Mouse (Mus musculus) stomach, embryonic 14.5 days (tissue): ENCODE results near the gene Nxn. TPM values are rescaled to one million over a fixed set of nuclear protein-coding genes. Genes with fewer than 3 reads are reported as not detected.

ENCODE experiments used
- ATAC-seq: fragments of 200-750 bp; cut with Nextera tagmentation; 2 replicates; pipeline ENCODE4 v1.8.0; 2017; ENCODE audit warnings: low read depth, moderate TSS enrichment; ENCODE audit not compliant: insufficient number of reproducible peaks, insufficient read depth, low FRiP score
- H3K27ac ChIP-seq: fragments of 300-500 bp; sonication (generic); 2 replicates; pipeline ENCODE4 v1.5.1; 2014; ENCODE audit warnings: mild to moderate bottlenecking, low read length, moderate library complexity, mixed read lengths
- H3K27me3 ChIP-seq: fragments of 300-500 bp; sonication (generic); 2 replicates; pipeline ENCODE4 v1.6.1; 2014; ENCODE audit warnings: low read length, control low read depth, mixed read lengths; ENCODE audit not compliant: control insufficient read depth, insufficient read depth
- H3K36me3 ChIP-seq: fragments of 300-500 bp; sonication (generic); 2 replicates; pipeline ENCODE4 v1.6.1; 2014; ENCODE audit warnings: mild to moderate bottlenecking, control low read depth, low read length, moderate library complexity, mixed read lengths; ENCODE audit not compliant: control insufficient read depth, insufficient read depth
- H3K4me1 ChIP-seq: fragments of 300-500 bp; sonication (generic); 2 replicates; pipeline ENCODE4 v1.6.1; 2014; ENCODE audit warnings: low read length, control low read depth, mixed read lengths; ENCODE audit not compliant: control insufficient read depth, insufficient read depth
- H3K4me2 ChIP-seq: fragments of 300-500 bp; sonication (generic); replicated peaks from 2 replicates; pipeline ENCODE4 v1.6.1; 2014; ENCODE audit warnings: low read depth, low read length, control low read depth
- H3K4me3 ChIP-seq: fragments of 300-500 bp; sonication (generic); 2 replicates; pipeline ENCODE4 v1.5.1; 2014; ENCODE audit warnings: low read depth, low read length, control low read depth
- H3K9ac ChIP-seq: fragments of 300-500 bp; sonication (generic); replicated peaks from 2 replicates; pipeline ENCODE4 v1.6.1; 2014; ENCODE audit warnings: low read depth, mild to moderate bottlenecking, control low read depth, low read length, moderate library complexity, mixed read lengths
- H3K9me3 ChIP-seq: fragments of 300-500 bp; sonication (generic); 2 replicates; pipeline ENCODE4 v1.6.1; 2016; ENCODE audit warnings: low read depth, low read length, control low read depth; ENCODE audit not compliant: control insufficient read depth
- WGBS: fragments of 180-500 bp; shearing (Covaris S2); extraction: QIAGEN DNeasy Blood & Tissue Kit; methylation state at CpG from one replicate; pipeline ENCODE4 v1.1.7; 2014; 5-methylcytosine and 5-hydroxymethylcytosine counted together
- polyA plus RNA-seq: library from polyadenylated mRNA; unstranded; fragments of >200 nt; fragmentation: Nextera tagmentation; extraction: Ambion mirVana; gene quantifications from 2 replicates; pipeline ENCODE4 v1.2.1, GENCODE M21; 2014

Nxn gene
- polyA plus RNA-seq, 1 experiment from 2014 or later: 50.4 TPM

GRCm38 (mm10) chr11:76319714-76320435, 79.1 kb downstream of the Nxn start:
- H3K4me2 ChIP-seq: no peak overlapping the region
- peaks cover 25% of the 10 kb centered on the region for H3K4me1 ChIP-seq
- H3K27ac ChIP-seq: no peak overlapping the region
- H3K27me3 ChIP-seq: no peaks in the 10 kb centered on the region
- H3K9ac ChIP-seq: no peak overlapping the region
- no peaks in the 10 kb centered on the region for H3K9me3 ChIP-seq
- no peak overlapping the region for H3K4me3 ChIP-seq
- no peaks in the 10 kb centered on the region for H3K36me3 ChIP-seq
- WGBS: 71% methylated on average over 9 of the region's 9 CpGs
- no peak for ATAC-seq

DNA sequence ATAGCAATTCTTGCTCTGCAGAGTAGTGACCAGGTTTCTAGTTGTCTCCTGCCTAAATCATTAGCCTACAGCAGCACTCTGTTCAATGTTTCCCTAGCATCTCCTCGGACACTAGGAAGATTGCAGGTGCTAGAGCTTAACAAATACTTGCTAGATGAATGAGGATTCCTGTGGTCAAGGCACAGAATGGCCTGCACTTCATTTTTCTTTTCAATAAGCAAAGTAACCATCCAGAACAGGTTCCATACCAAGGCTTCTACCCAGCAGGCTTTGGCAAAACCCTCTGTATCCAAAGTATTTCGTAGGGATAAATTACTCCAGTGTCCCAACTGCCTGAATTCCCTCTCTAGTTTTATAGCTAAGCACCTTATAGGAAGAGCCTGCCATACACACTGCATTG, 81.0 kb downstream of the Nxn start:
- Histone ChIP-seq H3K4me1 (peaks cover 18% of the 10 kb centered on the region; the same call in 1 of the 2 replicates), H3K4me3 (no peak overlapping the region), H3K27ac (no peak overlapping the region), H3K36me3 (no peaks in the 10 kb centered on the region), H3K4me2 (no peak overlapping the region), H3K27me3 (no peaks in the 10 kb centered on the region), H3K9ac (no peak overlapping the region), H3K9me3 (no peaks in the 10 kb centered on the region)
- no peak for ATAC-seq
- WGBS: 65% methylated on average over 2 of the region's 2 CpGs

GRCm38 (mm10) chr11:76315785-76316444, 83.0 kb downstream of the Nxn start:
- Histone ChIP-seq H3K27ac (no peak overlapping the region), H3K4me2 (no peak overlapping the region), H3K4me1 (peaks cover 25% of the 10 kb centered on the region; the same call in 1 of the 2 replicates), H3K9me3 (no peaks in the 10 kb centered on the region), H3K9ac (no peak overlapping the region), H3K4me3 (no peak overlapping the region), H3K27me3 (no peaks in the 10 kb centered on the region), H3K36me3 (no peaks in the 10 kb centered on the region)
- ATAC-seq: no peak
- WGBS: 85% methylated on average over 5 of the region's 5 CpGs

- H3K36me3 ChIP-seq: no peaks in the 10 kb centered on the region
- no peak overlapping the region for H3K4me3 ChIP-seq
- H3K4me1 ChIP-seq: peaks cover 30% of the 10 kb centered on the region
- H3K27ac ChIP-seq: no peak overlapping the region
- 78% methylated on average over 4 of the region's 4 CpGs for WGBS
- ATAC-seq: no peak
- no peaks in the 10 kb centered on the region for H3K27me3 ChIP-seq
- H3K9me3 ChIP-seq: no peaks in the 10 kb centered on the region
- H3K9ac ChIP-seq: no peak overlapping the region
- no peak overlapping the region for H3K4me2 ChIP-seq
Observed at GRCm38 (mm10) chr11:76314741-76315140, 84.2 kb downstream of the Nxn start.

DNA sequence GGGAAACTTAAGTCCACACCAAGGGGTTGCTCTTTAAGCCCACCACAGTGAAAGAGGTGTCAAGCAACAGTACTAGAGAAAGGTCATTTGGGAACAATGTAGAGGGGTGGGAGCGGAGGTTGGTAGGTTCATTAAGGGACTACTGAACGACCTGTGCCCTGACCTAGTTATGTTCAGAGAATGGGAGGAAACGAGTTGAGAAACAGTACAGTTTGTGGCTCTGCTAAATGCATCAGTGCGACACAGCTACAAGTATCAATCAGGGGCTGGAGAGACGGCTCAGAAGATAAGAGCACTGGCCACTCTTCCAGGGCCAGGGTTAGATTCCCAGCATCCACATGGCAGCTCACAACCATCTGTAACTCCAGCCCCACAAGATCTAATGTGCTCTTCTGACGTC, 84.8 kb downstream of the Nxn start:
- H3K4me1 ChIP-seq: peaks cover 35% of the 10 kb centered on the region
- no peak overlapping the region for H3K4me3 ChIP-seq
- H3K4me2 ChIP-seq: no peak overlapping the region
- no peaks in the 10 kb centered on the region for H3K27me3 ChIP-seq
- 76% methylated on average over 6 of the region's 6 CpGs for WGBS
- no peaks in the 10 kb centered on the region for H3K9me3 ChIP-seq
- H3K9ac ChIP-seq: no peak overlapping the region
- no peaks in the 10 kb centered on the region for H3K36me3 ChIP-seq
- no peak overlapping the region for H3K27ac ChIP-seq
- no peak for ATAC-seq

GRCm38 (mm10) chr11:76312805-76313204, 86.1 kb downstream of the Nxn start:
- H3K36me3 ChIP-seq: no peaks in the 10 kb centered on the region
- H3K9me3 ChIP-seq: no peaks in the 10 kb centered on the region
- H3K9ac ChIP-seq: no peak overlapping the region
- peaks cover 33% of the 10 kb centered on the region for H3K4me1 ChIP-seq
- no peak overlapping the region for H3K4me2 ChIP-seq
- no peaks in the 10 kb centered on the region for H3K27me3 ChIP-seq
- H3K4me3 ChIP-seq: no peak overlapping the region
- WGBS: 39% methylated on average over 4 of the region's 4 CpGs
- no peak overlapping the region for H3K27ac ChIP-seq
- ATAC-seq: no peak

GRCm38 (mm10) chr11:76311224-76312000, 87.5 kb downstream of the Nxn start:
- Histone ChIP-seq H3K9me3 (no peaks in the 10 kb centered on the region), H3K27ac (no peak overlapping the region), H3K4me1 (peaks cover 32% of the 10 kb centered on the region), H3K27me3 (no peaks in the 10 kb centered on the region), H3K36me3 (no peaks in the 10 kb centered on the region), H3K4me3 (no peak overlapping the region), H3K9ac (no peak overlapping the region), H3K4me2 (no peak overlapping the region)
- WGBS: 65% methylated on average over 12 of the region's 12 CpGs
- ATAC-seq: no peak

DNA sequence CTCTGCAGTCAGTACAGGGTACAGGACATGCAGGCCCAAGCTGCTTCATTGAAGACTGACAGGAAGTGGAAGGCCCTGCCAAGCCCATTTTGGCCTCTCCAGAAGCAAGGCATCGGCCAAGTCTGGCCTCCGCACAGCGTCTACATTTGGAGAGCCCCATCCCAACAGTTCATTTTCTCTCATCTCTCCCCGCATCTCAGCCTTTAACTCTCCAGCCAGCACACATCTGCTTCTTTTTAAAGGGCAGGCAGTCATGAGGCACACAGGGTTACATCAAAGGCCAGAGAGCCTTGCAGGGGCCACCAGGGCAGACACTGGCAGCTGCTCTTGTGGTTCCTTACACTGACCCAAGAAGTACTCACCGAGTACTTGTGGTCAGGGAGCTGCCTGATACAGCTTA, 89.1 kb downstream of the Nxn start:
- ATAC-seq: no peak
- Histone ChIP-seq H3K4me3 (no peak overlapping the region), H3K27me3 (no peaks in the 10 kb centered on the region), H3K4me1 (peaks cover 32% of the 10 kb centered on the region), H3K9me3 (no peaks in the 10 kb centered on the region), H3K9ac (no peak overlapping the region), H3K27ac (no peak overlapping the region; the same call in 1 of the 2 replicates), H3K36me3 (no peaks in the 10 kb centered on the region), H3K4me2 (no peak overlapping the region)
- WGBS: 53% methylated on average over 5 of the region's 5 CpGs
